Mouse (Mus musculus): ENCODE results near the gene Dync1i1. TPM values are rescaled to one million over a fixed set of nuclear protein-coding genes. Genes with fewer than 3 reads are reported as not detected.

Dync1i1 gene
- polyA plus RNA-seq, 1 experiment: 1.4 TPM

DNA sequence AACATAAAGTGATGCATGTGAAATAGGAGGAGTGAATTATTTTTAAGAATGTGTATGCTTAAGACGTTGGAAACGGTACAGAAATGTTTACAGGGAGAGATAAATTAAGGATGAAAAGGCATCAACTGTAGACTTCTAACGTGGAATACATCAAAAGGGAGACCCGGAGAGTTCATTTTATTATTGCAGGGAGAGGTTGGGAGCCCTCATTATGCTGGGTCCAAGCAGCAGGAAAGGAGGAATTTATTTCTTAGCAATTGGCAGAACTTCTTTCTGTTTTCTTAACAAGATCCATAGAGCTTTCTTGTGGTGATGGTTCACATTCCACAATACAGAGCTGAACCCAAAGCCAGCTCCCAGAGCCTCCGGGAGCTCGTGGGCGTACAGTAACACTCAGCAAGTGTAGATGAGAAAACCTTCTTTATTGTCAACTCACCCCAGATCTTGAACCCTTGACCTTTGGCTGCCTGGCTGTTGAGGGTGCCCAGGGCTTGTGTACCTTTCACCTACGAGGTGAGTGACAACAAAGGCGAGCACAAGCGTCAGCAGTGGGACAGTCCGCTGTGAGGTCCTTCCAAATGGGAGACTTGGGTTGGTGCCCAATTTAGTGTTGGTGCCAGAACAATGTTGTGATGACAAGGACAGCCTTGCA is 77.5 kb downstream of the Dync1i1 start:
- H3K27ac ChIP-seq (ENCODE audit: insufficient read depth, low read length): no peak overlapping the region
- no peaks in the 10 kb centered on the region for H3K4me1 ChIP-seq (ENCODE audit: control insufficient read depth, insufficient read depth, low read length)

DNA sequence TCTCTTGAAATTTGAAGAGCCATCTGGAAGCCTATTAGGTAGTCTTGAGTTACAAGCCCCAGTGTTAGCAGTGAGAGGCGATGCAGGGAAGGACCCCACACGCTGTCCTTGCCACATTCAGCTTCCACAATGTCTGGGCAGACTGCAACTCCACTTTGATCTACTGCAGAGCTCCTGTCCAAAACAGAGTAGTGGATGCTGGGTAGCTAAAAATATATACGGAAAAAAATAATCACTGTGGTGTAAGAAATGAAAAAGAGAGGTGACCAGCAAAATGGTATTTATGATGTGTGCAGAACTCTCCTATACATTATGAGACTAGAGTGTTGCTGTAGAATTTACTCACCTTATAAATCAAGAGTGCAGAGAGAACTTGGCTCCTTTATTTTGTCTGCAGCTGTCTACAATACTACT is 82.6 kb downstream of the Dync1i1 start:
- no peak overlapping the region for H3K4me3 ChIP-seq (ENCODE audit: insufficient read depth, low read length)
- H3K4me1 ChIP-seq (ENCODE audit: control insufficient read depth, insufficient read depth, low read length): no peaks in the 10 kb centered on the region
- TF ChIP-seq CTCF (IDR thresholded peaks at IDR 0.05; ENCODE audit: borderline replicate concordance, insufficient read depth, low read length) (no peak), POLR2A (IDR thresholded peaks at IDR 0.05; ENCODE audit: low read depth, low read length) (no peak)
- no peak overlapping the region for H3K27ac ChIP-seq (ENCODE audit: insufficient read depth, low read length)

More for the DNA sequence above, 77.5 kb downstream of the Dync1i1 start:
- H3K4me3 ChIP-seq (ENCODE audit: insufficient read depth, low read length): no peak overlapping the region
- TF ChIP-seq POLR2A (IDR thresholded peaks at IDR 0.05; ENCODE audit: low read depth, low read length) (no peak), CTCF (IDR thresholded peaks at IDR 0.05; ENCODE audit: borderline replicate concordance, insufficient read depth, low read length) (no peak)

DNA sequence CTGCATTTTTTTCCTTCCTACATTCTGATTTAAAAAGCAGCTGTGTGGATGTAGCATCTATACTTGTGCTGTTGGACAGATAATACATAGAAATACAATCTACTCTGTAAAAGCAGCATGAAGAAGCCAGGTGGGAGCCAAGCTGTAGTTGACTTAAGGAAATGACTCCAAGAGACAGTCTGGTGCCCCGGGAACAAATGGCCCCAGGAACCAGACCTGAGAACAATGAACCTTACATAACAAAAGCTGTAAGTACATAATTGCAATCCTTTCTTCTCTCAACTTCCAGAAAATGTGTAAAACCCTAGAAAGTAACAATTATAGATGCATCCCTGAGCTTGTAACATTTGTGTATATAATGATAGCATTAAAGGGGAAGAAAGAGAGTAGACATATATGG is 86.6 kb downstream of the Dync1i1 start:
- Histone ChIP-seq H3K4me3 (ENCODE audit: insufficient read depth, low read length) (no peak overlapping the region), H3K4me1 (ENCODE audit: control insufficient read depth, insufficient read depth, low read length) (no peaks in the 10 kb centered on the region), H3K27ac (ENCODE audit: insufficient read depth, low read length) (no peak overlapping the region)
- no peak for TF ChIP-seq POLR2A (IDR thresholded peaks at IDR 0.05; ENCODE audit: low read depth, low read length)
- TF ChIP-seq CTCF (IDR thresholded peaks at IDR 0.05; ENCODE audit: borderline replicate concordance, insufficient read depth, low read length): no peak

DNA sequence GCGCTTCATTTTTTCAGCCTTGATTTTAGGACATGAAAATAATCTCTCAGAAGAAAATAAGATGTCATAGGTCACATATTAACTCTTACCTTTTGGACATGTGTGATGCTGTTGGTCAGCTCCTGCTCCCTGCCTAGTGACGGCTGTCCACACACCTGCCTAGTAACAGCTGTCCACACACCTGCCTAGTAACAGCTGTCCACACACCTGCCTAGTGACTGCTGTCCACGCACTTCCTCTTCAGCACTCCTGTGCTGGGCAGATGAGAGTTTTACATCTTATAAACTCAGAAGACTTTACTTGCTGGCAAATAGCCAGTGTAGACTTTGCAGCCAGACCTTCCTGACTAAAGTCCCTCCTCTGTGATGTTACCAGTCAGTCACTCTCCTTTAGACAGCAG is 94.2 kb downstream of the Dync1i1 start:
- Histone ChIP-seq H3K4me3 (ENCODE audit: insufficient read depth, low read length) (no peak overlapping the region), H3K27ac (ENCODE audit: insufficient read depth, low read length) (no peak overlapping the region), H3K4me1 (ENCODE audit: control insufficient read depth, insufficient read depth, low read length) (no peaks in the 10 kb centered on the region)
- TF ChIP-seq POLR2A (IDR thresholded peaks at IDR 0.05; ENCODE audit: low read depth, low read length): no peak
- no peak for TF ChIP-seq CTCF (IDR thresholded peaks at IDR 0.05; ENCODE audit: borderline replicate concordance, insufficient read depth, low read length)

DNA sequence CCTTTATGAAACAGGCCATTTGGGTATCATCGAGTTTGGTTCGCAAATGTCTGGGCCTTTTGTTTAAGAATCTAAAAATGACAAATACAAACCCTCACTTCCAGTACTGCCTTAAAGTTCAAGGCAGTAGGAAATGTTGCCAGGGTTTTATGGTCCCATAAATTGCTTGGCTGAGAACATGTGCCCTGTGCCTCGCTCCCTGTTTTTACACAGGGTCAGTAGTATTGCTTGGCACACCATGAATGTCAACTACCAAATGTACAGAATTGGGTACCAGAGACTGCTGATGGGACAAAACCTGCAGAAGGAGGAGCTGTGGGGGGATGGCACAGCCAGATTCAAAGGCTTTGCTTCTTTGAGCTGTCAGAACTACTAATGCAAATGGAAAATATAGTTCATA is 100.0 kb downstream of the Dync1i1 start:
- TF ChIP-seq POLR2A (IDR thresholded peaks at IDR 0.05; ENCODE audit: low read depth, low read length) (no peak), CTCF (IDR thresholded peaks at IDR 0.05; ENCODE audit: borderline replicate concordance, insufficient read depth, low read length) (no peak)
- H3K27ac ChIP-seq (ENCODE audit: insufficient read depth, low read length): no peak overlapping the region
- H3K4me3 ChIP-seq (ENCODE audit: insufficient read depth, low read length): no peak overlapping the region
- H3K4me1 ChIP-seq (ENCODE audit: control insufficient read depth, insufficient read depth, low read length): peaks cover 6% of the 10 kb centered on the region; the same call in 1 of the 2 replicates

DNA sequence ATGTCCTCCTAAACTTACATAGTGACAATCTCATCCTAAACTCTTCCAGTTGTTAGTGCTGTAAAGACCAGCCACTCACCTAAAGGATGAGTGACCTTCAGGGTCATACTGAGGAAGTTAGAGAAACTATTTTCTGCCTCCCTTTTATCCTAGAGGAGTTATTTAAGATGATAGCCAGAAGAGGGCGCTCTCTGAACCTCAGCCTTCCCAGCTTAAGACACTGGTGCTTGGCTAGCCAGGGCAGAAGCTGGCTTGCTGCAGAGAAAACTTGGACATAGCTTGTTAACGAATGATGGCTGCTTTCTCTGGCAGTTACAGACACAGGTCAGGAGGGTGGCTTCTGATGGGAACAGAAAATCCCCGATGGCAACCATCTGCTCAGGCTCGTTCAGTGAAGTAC is 101.6 kb downstream of the Dync1i1 start:
- TF ChIP-seq POLR2A (IDR thresholded peaks at IDR 0.05; ENCODE audit: low read depth, low read length) (no peak), CTCF (IDR thresholded peaks at IDR 0.05; ENCODE audit: borderline replicate concordance, insufficient read depth, low read length) (no peak)
- no peak overlapping the region for H3K27ac ChIP-seq (ENCODE audit: insufficient read depth, low read length)
- no peak overlapping the region for H3K4me3 ChIP-seq (ENCODE audit: insufficient read depth, low read length)
- peaks cover 6% of the 10 kb centered on the region; the same call in 1 of the 2 replicates for H3K4me1 ChIP-seq (ENCODE audit: control insufficient read depth, insufficient read depth, low read length)

DNA sequence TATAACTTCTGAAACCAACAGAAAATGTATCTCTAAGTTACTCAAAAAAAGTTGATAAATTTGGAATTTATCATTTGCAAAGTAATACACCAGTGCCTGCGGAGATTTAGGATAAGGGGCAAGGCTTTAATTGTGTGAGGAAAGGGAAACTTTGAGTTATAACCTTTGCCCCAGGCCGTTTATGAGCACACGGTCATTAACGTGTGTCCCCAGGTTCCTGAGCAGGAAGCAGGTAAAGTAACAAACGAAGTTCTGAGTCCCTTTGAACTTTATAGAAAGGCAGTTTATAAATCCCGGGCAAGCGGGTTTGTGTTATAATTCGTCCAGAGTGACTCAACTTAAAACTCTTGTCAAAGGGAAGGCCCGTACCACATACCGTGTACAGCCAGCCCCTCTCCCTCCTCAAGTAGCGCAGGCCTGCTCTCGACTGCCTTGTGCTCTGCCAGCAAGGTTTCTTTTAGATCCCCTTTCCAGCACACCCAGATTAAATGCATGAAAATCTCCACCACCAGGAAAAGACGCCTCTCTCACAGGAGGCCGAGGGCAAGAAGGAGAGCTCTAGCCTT is 103.1 kb downstream of the Dync1i1 start:
- Histone ChIP-seq H3K4me1 (ENCODE audit: control insufficient read depth, insufficient read depth, low read length) (peaks cover 6% of the 10 kb centered on the region; the same call in 1 of the 2 replicates), H3K27ac (ENCODE audit: insufficient read depth, low read length) (no peak overlapping the region)
- TF ChIP-seq POLR2A (IDR thresholded peaks at IDR 0.05; ENCODE audit: low read depth, low read length) (no peak), CTCF (IDR thresholded peaks at IDR 0.05; ENCODE audit: borderline replicate concordance, insufficient read depth, low read length) (no peak)

DNA sequence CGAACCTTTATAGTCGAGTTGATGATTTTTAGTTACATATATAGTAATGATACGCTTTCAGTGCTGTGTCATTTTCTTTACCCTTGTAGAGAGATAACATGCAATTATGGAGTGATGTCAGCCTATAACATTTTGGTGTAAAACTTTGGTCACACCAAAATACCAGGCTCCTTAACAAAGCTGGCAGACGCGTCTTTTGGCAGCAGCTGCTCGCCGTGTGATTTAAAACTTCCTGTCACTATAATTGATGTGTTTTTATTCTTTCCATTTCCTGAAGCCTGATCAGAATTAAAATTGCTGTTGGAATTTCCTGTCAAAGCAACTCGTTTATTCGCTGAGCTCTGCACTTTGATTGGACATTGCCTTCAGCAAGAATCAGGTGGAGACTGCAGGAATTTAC is 103.7 kb downstream of the Dync1i1 start:
- Histone ChIP-seq H3K27ac (ENCODE audit: insufficient read depth, low read length) (no peak overlapping the region), H3K4me3 (ENCODE audit: insufficient read depth, low read length) (no peak overlapping the region), H3K4me1 (ENCODE audit: control insufficient read depth, insufficient read depth, low read length) (peaks cover 6% of the 10 kb centered on the region; the same call in 1 of the 2 replicates)
- TF ChIP-seq CTCF (IDR thresholded peaks at IDR 0.05; ENCODE audit: borderline replicate concordance, insufficient read depth, low read length): no peak
- no peak for TF ChIP-seq POLR2A (IDR thresholded peaks at IDR 0.05; ENCODE audit: low read depth, low read length)

More for the DNA sequence above, 103.1 kb downstream of the Dync1i1 start:
- H3K4me3 ChIP-seq (ENCODE audit: insufficient read depth, low read length): no peak overlapping the region

DNA sequence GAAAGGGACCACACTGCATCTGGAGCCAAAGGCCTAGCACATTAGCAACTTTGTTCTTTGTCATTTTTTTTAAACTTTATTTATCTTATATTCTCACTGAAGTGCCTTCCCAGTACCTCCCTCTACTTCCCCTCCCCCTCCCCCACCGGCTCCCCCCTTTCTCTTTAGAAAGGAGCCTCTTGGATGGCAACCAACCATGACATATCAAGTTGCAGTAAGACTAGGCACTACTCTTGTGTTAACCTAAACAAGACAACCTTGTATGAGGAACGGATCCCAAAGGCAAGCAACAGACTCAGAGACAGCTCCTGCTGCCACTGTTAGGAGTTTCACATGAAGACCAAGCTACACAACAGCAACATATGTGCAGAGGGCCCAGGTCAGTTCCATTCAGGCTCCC is 105.3 kb downstream of the Dync1i1 start:
- Histone ChIP-seq H3K4me1 (ENCODE audit: control insufficient read depth, insufficient read depth, low read length) (peaks cover 6% of the 10 kb centered on the region; the same call in 1 of the 2 replicates), H3K27ac (ENCODE audit: insufficient read depth, low read length) (no peak overlapping the region)

DNA sequence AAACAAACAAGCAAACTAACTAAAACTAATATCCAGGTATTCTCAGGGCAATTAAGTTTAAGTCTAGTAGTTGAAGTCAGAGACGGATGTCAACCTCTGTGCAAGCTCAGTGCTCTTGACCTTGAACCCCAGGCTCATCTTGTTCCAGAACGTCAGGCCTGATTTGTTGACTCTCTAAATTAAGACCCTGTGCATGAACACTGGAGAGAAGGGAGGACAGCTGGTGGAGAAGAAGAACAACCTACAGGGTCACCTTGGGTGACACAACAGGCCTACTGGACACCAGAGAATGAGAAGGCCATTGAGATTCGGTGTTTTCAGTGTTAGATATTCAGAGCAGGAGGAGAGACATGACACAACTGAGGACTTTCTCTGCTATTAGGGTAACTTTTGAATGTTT is 105.8 kb downstream of the Dync1i1 start:
- H3K4me1 ChIP-seq (ENCODE audit: control insufficient read depth, insufficient read depth, low read length): peaks cover 6% of the 10 kb centered on the region; the same call in 1 of the 2 replicates
- TF ChIP-seq POLR2A (IDR thresholded peaks at IDR 0.05; ENCODE audit: low read depth, low read length) (no peak), CTCF (IDR thresholded peaks at IDR 0.05; ENCODE audit: borderline replicate concordance, insufficient read depth, low read length) (no peak)
- H3K27ac ChIP-seq (ENCODE audit: insufficient read depth, low read length): no peak overlapping the region
- no peak overlapping the region for H3K4me3 ChIP-seq (ENCODE audit: insufficient read depth, low read length)

More for the DNA sequence above, 105.3 kb downstream of the Dync1i1 start:
- TF ChIP-seq POLR2A (IDR thresholded peaks at IDR 0.05; ENCODE audit: low read depth, low read length) (no peak), CTCF (IDR thresholded peaks at IDR 0.05; ENCODE audit: borderline replicate concordance, insufficient read depth, low read length) (no peak)
- H3K4me3 ChIP-seq (ENCODE audit: insufficient read depth, low read length): no peak overlapping the region
